Mouse (Mus musculus) heart, postnatal 0 days (tissue): ENCODE measurements at regions not wholly inside any gene's neighbourhood (a gene's known extent, or its start where the extent isn't known, plus 50 kb on each side); places are given as distances from the start of the nearest gene placed in this dataset.

Experiments
- ATAC-seq: fragments of 200-750 bp; cut with Nextera tagmentation; 2 replicates; pipeline ENCODE4 v1.8.0; 2017; ENCODE audit warnings: low read depth, moderate number of reproducible peaks, moderate library complexity; ENCODE audit not compliant: insufficient read depth
- DNase-seq: peaks from one replicate; pipeline ENCODE4 v3.0.0-alpha.2; 2016; ENCODE audit warnings: low spot score
- H3K27ac ChIP-seq: fragments of 300-500 bp; sonication (generic); 2 replicates; pipeline ENCODE4 v1.5.1; 2014; ENCODE audit warnings: low read depth, mild to moderate bottlenecking
- H3K27me3 ChIP-seq: fragments of 300-500 bp; sonication (generic); 2 replicates; pipeline ENCODE4 v1.6.1; 2014; ENCODE audit warnings: low read length, mixed read lengths; ENCODE audit not compliant: control insufficient read depth, insufficient read depth
- H3K36me3 ChIP-seq: fragments of 300-500 bp; sonication (generic); replicated peaks from 2 replicates; pipeline ENCODE4 v1.6.1; 2014; ENCODE audit warnings: low read length, mixed read lengths; ENCODE audit not compliant: control insufficient read depth, insufficient read depth
- H3K4me1 ChIP-seq: fragments of 300-500 bp; sonication (generic); 2 replicates; pipeline ENCODE4 v1.6.1; 2014; ENCODE audit warnings: antibody characterized with exemption; ENCODE audit not compliant: control insufficient read depth, insufficient read depth
- H3K4me2 ChIP-seq: fragments of 300-500 bp; sonication (generic); 2 replicates; pipeline ENCODE4 v1.6.1; 2014; ENCODE audit warnings: low read depth, mild to moderate bottlenecking, low read length, moderate library complexity
- H3K4me3 ChIP-seq: fragments of 300-500 bp; sonication (generic); 2 replicates; pipeline ENCODE4 v1.5.1; 2014; ENCODE audit warnings: low read depth, low read length
- H3K9ac ChIP-seq: fragments of 300-500 bp; sonication (generic); replicated peaks from 2 replicates; pipeline ENCODE4 v1.6.1; 2014; ENCODE audit warnings: low read depth, low read length, mixed read lengths
- H3K9me3 ChIP-seq: fragments of 300-500 bp; sonication (generic); replicated peaks from 2 replicates; pipeline ENCODE4 v1.6.1; 2016; ENCODE audit warnings: low read length; ENCODE audit not compliant: control insufficient read depth
- CTCF ChIP-seq: IDR thresholded peaks from 2 replicates; pipeline ENCODE4 v1.5.1; 2016; ENCODE audit warnings: antibody characterized with exemption, control low read depth, low read depth
- EP300 ChIP-seq: IDR thresholded peaks from 2 replicates; pipeline ENCODE4 v1.6.1; 2016; ENCODE audit warnings: antibody characterized with exemption, low read depth
- WGBS: fragments of 180-500 bp; shearing (Covaris S2); extraction: QIAGEN DNeasy Blood & Tissue Kit; methylation state at CpG from one replicate; pipeline ENCODE4 v1.1.7; 2014; 5-methylcytosine and 5-hydroxymethylcytosine counted together

- Histone ChIP-seq H3K9ac (no peak overlapping the region), H3K9me3 (no peaks in the 10 kb centered on the region), H3K36me3 (no peaks in the 10 kb centered on the region), H3K27me3 (0 out of 2 replicates have a peak, but pooled peaks cover 6% of the 10 kb centered on the region), H3K4me1 (no peaks in the 10 kb centered on the region; the same call in 1 of the 2 replicates), H3K4me2 (no peak overlapping the region), H3K4me3 (no peak overlapping the region), H3K27ac (no peak overlapping the region)
- ATAC-seq (no peak), DNase-seq (no peak)
- TF ChIP-seq CTCF (no peak), EP300 (no peak)
- WGBS, result 80% methylated on average over 9 of the region's 9 CpGs
These were observed 120.1 kb upstream of the Arid2 start for GRCm38 (mm10) chr15:96167256-96167655.

GRCm38 (mm10) chr15:96169726-96170467 is 117.4 kb upstream of the Arid2 start:
- Histone ChIP-seq H3K27me3 (0 out of 2 replicates have a peak, but pooled peaks cover 6% of the 10 kb centered on the region), H3K27ac (no peak overlapping the region), H3K9me3 (no peaks in the 10 kb centered on the region), H3K36me3 (no peaks in the 10 kb centered on the region), H3K4me1 (no peaks in the 10 kb centered on the region; the same call in 1 of the 2 replicates), H3K4me3 (peak overlapping the region; percentile 22), H3K4me2 (peak overlapping the region; percentile 48), H3K9ac (no peak overlapping the region; the same call in 1 of the 2 replicates)
- ATAC-seq (no peak), DNase-seq (no peak)
- no peak for TF ChIP-seq EP300
- WGBS, result 13% methylated on average over 15 of the region's 15 CpGs

- TF ChIP-seq CTCF, result no peak
- no peak for TF ChIP-seq EP300
- Histone ChIP-seq H3K4me1 (no peaks in the 10 kb centered on the region; the same call in 1 of the 2 replicates), H3K27me3 (0 out of 2 replicates have a peak, but pooled peaks cover 6% of the 10 kb centered on the region), H3K4me3 (no peak overlapping the region), H3K9ac (no peak overlapping the region), H3K36me3 (no peaks in the 10 kb centered on the region), H3K9me3 (no peaks in the 10 kb centered on the region), H3K4me2 (peak overlapping the region; percentile 39), H3K27ac (no peak overlapping the region)
- ATAC-seq, result no peak
- WGBS, result 18% methylated on average over 22 of the region's 22 CpGs
- no peak for DNase-seq
These were observed 116.1 kb upstream of the Arid2 start for GRCm38 (mm10) chr15:96170986-96171769.

GRCm38 (mm10) chr15:96177911-96178310 is 109.4 kb upstream of the Arid2 start:
- Histone ChIP-seq H3K4me1 (no peaks in the 10 kb centered on the region), H3K36me3 (no peaks in the 10 kb centered on the region), H3K9me3 (no peaks in the 10 kb centered on the region), H3K9ac (no peak overlapping the region), H3K4me3 (no peak overlapping the region), H3K4me2 (no peak overlapping the region), H3K27ac (no peak overlapping the region), H3K27me3 (no peaks in the 10 kb centered on the region)
- 79% methylated on average over 9 of the region's 9 CpGs for WGBS
- DNase-seq, result no peak
- no peak for TF ChIP-seq CTCF
- ATAC-seq, result no peak

- DNase-seq (no peak), ATAC-seq (no peak)
- H3K4me2 ChIP-seq, result no peak overlapping the region
- TF ChIP-seq CTCF (no peak), EP300 (no peak)
- H3K27ac ChIP-seq, result no peak overlapping the region
- H3K36me3 ChIP-seq, result no peaks in the 10 kb centered on the region
- no peaks in the 10 kb centered on the region for H3K4me1 ChIP-seq
- H3K9me3 ChIP-seq, result no peaks in the 10 kb centered on the region
- no peak overlapping the region for H3K9ac ChIP-seq
- H3K4me3 ChIP-seq, result no peak overlapping the region
- WGBS, result 85% methylated on average over 8 of the region's 8 CpGs
- H3K27me3 ChIP-seq, result no peaks in the 10 kb centered on the region
These were observed 108.8 kb upstream of the Arid2 start for GRCm38 (mm10) chr15:96178374-96179109.
